Mouse (Mus musculus): ENCODE data around the gene Itprid1. TPM values are rescaled to one million over a fixed set of nuclear protein-coding genes. Genes with fewer than 3 reads are reported as not detected.

Itprid1 gene
- not detected in 2 replicates for polyA plus RNA-seq (2015; fragmentation: Nextera tagmentation; extraction: Ambion mirVana)

DNA sequence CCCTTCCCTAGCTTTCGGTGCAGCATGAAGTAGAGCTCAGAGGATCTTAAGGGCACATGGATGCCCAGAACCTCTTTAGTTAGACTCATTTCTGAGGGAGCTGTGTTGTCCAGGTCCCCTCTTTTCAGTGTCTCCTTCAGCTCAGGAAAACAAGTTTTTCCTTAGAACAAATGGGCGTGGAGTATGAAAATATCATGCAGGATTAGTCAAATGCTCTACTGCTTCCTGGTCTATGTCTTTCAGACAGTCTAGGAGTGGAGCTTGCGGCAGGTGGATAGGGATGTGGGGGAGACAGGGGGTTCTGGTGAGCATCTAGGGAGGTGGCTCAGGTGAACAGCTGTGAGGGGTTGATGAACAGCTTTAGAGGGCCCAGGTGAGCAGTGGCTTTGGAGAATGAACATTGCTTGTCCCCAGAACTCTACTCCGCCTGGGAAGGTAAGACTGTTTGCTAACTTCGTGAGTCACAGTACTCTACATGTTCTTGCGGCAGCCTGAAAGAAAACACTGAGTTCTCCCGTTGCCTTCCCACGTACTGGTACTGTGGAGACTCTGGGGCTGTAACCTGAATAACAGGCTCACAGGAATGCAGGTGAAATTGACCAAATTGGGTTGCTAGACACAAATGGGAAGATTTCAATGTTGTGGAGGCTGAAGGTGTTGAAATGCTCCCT, at the start of gene Itprid1:
Gene Itprid1, plus strand, starts transcription at position 246 of the 671 bp plus-strand sequence.
- H3K27ac ChIP-seq (ENCODE audit: low read depth): no peak within 1 kb of the TSS
- no peaks in the 10 kb centered on the region for H3K36me3 ChIP-seq (replicated peaks; ENCODE audit: insufficient read depth, low read length)
- H3K4me2 ChIP-seq (ENCODE audit: low read depth, low read length): no peak within 1 kb of the TSS
- WGBS (ENCODE audit: insufficient replicate concordance): 66% methylated on average over 8 of the region's 8 CpGs
- H3K4me3 ChIP-seq (ENCODE audit: low read depth, low read length): no peak within 1 kb of the TSS
- no peaks in the 10 kb centered on the region for H3K9me3 ChIP-seq (ENCODE audit: low read length)
- DNase-seq (no peak), ATAC-seq (no peak)
- H3K9ac ChIP-seq (replicated peaks): no peak within 1 kb of the TSS
- H3K4me1 ChIP-seq (ENCODE audit: insufficient read depth): no peaks in the 10 kb centered on the region
- H3K27me3 ChIP-seq (ENCODE audit: insufficient read depth, low read length): no peaks in the 10 kb centered on the region
- TF ChIP-seq CTCF (IDR thresholded peaks at IDR 0.05; ENCODE audit: low read depth): no peak
- no peak for TF ChIP-seq EP300 (IDR thresholded peaks at IDR 0.05; ENCODE audit: low read depth)

DNA sequence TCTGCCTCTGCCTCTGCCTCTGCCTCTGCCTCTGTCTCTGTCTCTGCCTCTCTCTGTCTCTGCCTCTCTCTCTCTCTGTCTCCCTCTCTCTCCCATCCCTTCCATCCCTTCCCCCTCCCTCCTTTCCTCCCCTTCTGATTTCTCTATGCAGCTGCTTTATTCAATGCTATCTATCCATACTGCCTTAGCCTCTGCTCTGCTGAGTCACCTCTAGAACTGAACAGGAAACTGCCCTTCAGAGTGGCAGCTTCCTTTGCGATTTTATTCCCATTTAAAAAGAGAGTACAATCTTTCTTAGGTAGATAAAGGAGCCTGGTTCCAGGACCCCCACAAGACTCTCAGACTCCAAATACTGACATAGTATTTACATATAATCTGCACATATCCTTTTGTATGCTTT, 47.1 kb upstream of the Itprid1 start:
- Histone ChIP-seq H3K4me1 (ENCODE audit: insufficient read depth) (no peaks in the 10 kb centered on the region), H3K36me3 (replicated peaks; ENCODE audit: insufficient read depth, low read length) (no peaks in the 10 kb centered on the region), H3K9me3 (ENCODE audit: low read length) (no peaks in the 10 kb centered on the region), H3K27ac (ENCODE audit: low read depth) (no peak overlapping the region), H3K27me3 (ENCODE audit: insufficient read depth, low read length) (no peaks in the 10 kb centered on the region), H3K4me3 (ENCODE audit: low read depth, low read length) (no peak overlapping the region), H3K4me2 (ENCODE audit: low read depth, low read length) (no peak overlapping the region), H3K9ac (replicated peaks) (no peak overlapping the region)
- WGBS (ENCODE audit: insufficient replicate concordance): 29% methylated on average over 1 of the region's 1 CpGs
- DNase-seq (no peak), ATAC-seq (no peak)
- TF ChIP-seq CTCF (IDR thresholded peaks at IDR 0.05; ENCODE audit: low read depth) (no peak), EP300 (IDR thresholded peaks at IDR 0.05; ENCODE audit: low read depth) (no peak)

DNA sequence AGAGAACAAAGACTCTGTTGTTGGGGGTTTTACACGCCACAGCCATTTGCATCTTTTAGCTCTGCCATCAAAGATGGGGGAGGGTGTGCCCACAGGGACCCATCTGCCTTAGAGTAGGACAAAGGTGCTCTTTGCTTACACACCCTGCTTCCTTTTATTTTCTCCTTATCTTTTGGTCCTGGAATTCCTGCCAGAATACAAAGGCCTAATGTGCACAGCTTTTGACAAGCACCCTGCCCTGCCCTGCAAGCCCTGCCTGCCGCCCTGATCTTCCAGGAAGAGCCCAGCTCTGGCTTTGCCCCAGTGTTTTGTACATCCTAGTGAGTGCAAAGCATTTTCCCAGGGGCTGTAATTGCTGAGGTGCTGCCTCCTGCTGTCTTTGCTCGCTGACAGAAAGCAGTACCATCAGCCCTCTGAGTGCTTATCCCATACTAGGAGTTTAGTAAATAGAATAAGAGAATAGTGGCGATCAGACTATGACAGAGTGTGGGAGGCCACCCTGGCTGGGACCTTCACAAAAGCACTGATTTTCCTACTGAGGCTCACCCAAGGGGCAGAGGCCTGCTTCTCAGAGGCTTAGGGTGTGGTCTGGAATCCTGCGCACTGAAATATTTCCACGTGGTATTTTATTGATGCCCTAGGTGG, 44.7 kb upstream of the Itprid1 start:
- Histone ChIP-seq H3K27me3 (ENCODE audit: insufficient read depth, low read length) (no peaks in the 10 kb centered on the region), H3K4me3 (ENCODE audit: low read depth, low read length) (no peak overlapping the region), H3K9me3 (ENCODE audit: low read length) (no peaks in the 10 kb centered on the region), H3K27ac (ENCODE audit: low read depth) (no peak overlapping the region), H3K36me3 (replicated peaks; ENCODE audit: insufficient read depth, low read length) (no peaks in the 10 kb centered on the region), H3K9ac (replicated peaks) (no peak overlapping the region), H3K4me2 (ENCODE audit: low read depth, low read length) (no peak overlapping the region), H3K4me1 (ENCODE audit: insufficient read depth) (no peaks in the 10 kb centered on the region)
- ATAC-seq (no peak), DNase-seq (no peak)
- WGBS (ENCODE audit: insufficient replicate concordance): 42% methylated on average over 6 of the region's 6 CpGs
- TF ChIP-seq CTCF (IDR thresholded peaks at IDR 0.05; ENCODE audit: low read depth) (no peak), EP300 (IDR thresholded peaks at IDR 0.05; ENCODE audit: low read depth) (no peak)

DNA sequence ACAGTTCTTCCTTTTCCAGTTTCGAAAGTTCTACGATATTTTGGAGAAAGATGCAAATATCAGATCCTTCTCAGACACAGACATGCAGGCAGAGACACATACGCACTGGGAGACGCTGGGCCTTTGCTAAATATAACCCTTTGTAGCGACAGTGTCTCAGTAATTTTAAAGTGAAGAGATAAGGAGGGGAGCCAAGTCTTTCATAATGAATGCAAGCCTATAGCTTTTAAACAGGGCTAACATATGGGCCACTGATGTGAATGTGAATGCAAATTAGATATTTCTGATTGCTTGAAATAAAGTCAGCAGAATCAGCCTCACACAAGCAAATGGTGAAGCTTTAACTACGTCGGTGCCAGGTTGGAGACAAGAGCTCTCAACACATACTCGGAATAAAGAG, 44.2 kb upstream of the Itprid1 start:
- Histone ChIP-seq H3K27ac (ENCODE audit: low read depth) (no peak overlapping the region), H3K9ac (replicated peaks) (no peak overlapping the region), H3K9me3 (ENCODE audit: low read length) (no peaks in the 10 kb centered on the region), H3K36me3 (replicated peaks; ENCODE audit: insufficient read depth, low read length) (no peaks in the 10 kb centered on the region), H3K27me3 (ENCODE audit: insufficient read depth, low read length) (no peaks in the 10 kb centered on the region), H3K4me2 (ENCODE audit: low read depth, low read length) (no peak overlapping the region), H3K4me3 (ENCODE audit: low read depth, low read length) (no peak overlapping the region), H3K4me1 (ENCODE audit: insufficient read depth) (no peaks in the 10 kb centered on the region)
- WGBS (ENCODE audit: insufficient replicate concordance): 62% methylated on average over 8 of the region's 8 CpGs
- no peak for TF ChIP-seq EP300 (IDR thresholded peaks at IDR 0.05; ENCODE audit: low read depth)
- no peak for TF ChIP-seq CTCF (IDR thresholded peaks at IDR 0.05; ENCODE audit: low read depth)
- no peak for DNase-seq
- no peak for ATAC-seq

DNA sequence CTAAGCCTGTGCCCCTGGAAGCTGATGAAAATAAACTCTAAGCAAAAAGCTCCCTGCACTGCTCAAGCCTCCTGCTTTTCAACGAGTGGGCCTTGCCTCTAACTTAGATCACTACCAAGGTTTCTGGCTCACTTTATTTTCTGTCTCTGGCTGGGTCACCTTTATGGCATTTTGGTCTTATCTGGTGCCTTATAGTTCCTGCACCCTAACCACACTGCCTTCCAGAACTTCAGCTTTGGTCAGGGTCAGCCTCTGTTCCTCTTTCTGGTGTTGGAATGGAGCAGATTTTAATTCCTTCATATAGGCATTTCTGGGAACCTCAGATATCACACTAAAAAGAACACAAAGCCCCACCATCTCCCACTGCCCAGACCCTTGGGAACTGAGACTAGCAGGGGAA, 34.0 kb upstream of the Itprid1 start:
- no peak for TF ChIP-seq CTCF (IDR thresholded peaks at IDR 0.05; ENCODE audit: low read depth)
- no peak for TF ChIP-seq EP300 (IDR thresholded peaks at IDR 0.05; ENCODE audit: low read depth)

DNA sequence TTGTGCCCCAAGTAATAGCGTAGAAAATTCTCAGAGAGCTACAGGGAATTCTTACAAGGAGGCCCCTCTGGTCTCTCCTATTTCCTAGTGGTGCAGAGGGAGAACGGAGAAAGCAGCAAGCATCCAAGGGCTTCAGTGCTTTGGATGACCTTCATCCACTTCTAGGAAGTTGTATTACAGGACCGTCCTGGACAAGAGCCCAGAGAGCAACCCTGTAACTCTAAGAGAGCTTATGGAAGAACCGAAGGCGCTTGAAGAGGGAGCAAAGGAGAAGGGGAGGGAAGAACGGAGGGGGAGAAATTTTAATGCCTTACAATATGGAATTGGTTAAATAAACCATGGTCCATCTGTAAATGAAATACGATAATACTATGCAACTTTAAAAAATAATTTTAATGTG, 33.3 kb upstream of the Itprid1 start:
- Histone ChIP-seq H3K4me1 (ENCODE audit: insufficient read depth) (no peaks in the 10 kb centered on the region), H3K4me3 (ENCODE audit: low read depth, low read length) (no peak overlapping the region), H3K4me2 (ENCODE audit: low read depth, low read length) (no peak overlapping the region), H3K27ac (ENCODE audit: low read depth) (no peak overlapping the region), H3K9me3 (ENCODE audit: low read length) (no peaks in the 10 kb centered on the region), H3K9ac (replicated peaks) (no peak overlapping the region), H3K27me3 (ENCODE audit: insufficient read depth, low read length) (no peaks in the 10 kb centered on the region), H3K36me3 (replicated peaks; ENCODE audit: insufficient read depth, low read length) (no peaks in the 10 kb centered on the region)
- DNase-seq (no peak), ATAC-seq (no peak)
- WGBS (ENCODE audit: insufficient replicate concordance): 81% methylated on average over 7 of the region's 7 CpGs
- no peak for TF ChIP-seq CTCF (IDR thresholded peaks at IDR 0.05; ENCODE audit: low read depth)
- TF ChIP-seq EP300 (IDR thresholded peaks at IDR 0.05; ENCODE audit: low read depth): no peak

More for the DNA sequence above, 34.0 kb upstream of the Itprid1 start:
- Histone ChIP-seq H3K9ac (replicated peaks) (no peak overlapping the region), H3K4me2 (ENCODE audit: low read depth, low read length) (no peak overlapping the region), H3K36me3 (replicated peaks; ENCODE audit: insufficient read depth, low read length) (no peaks in the 10 kb centered on the region), H3K4me1 (ENCODE audit: insufficient read depth) (no peaks in the 10 kb centered on the region), H3K4me3 (ENCODE audit: low read depth, low read length) (no peak overlapping the region), H3K27ac (ENCODE audit: low read depth) (no peak overlapping the region), H3K27me3 (ENCODE audit: insufficient read depth, low read length) (no peaks in the 10 kb centered on the region), H3K9me3 (ENCODE audit: low read length) (no peaks in the 10 kb centered on the region)
- 34% methylated on average over 1 of the region's 1 CpGs for WGBS (ENCODE audit: insufficient replicate concordance)
- ATAC-seq (no peak), DNase-seq (no peak)
